Comparison of ENCODE assay signal across 24 mouse cellular contexts in genomic region chr4:75968618-75969017, GRCm38 (mm10).
"Had no signal": no experiment of that assay in that cellular context is flagged by ENCODE, and none has a peak within 500 bp of the region (broad histone marks: within the 10 kb centered on the region; RNA-seq: fewer than 3 reads in every experiment).

No protein-coding gene starts in this region.

- H3K4me2 ChIP-seq: heart, embryonic 11.5 days; heart, embryonic 13.5 days; heart, embryonic 15.5 days; hindbrain, embryonic 13.5 days; hindbrain, embryonic 15.5 days; kidney, embryonic 15.5 days; limb, embryonic 12.5 days had no signal

- H3K27me3 ChIP-seq: heart, embryonic 13.5 days; heart, embryonic 15.5 days; hindbrain, embryonic 13.5 days; hindbrain, embryonic 15.5 days; kidney, embryonic 15.5 days; limb, embryonic 12.5 days had no signal

- ATAC-seq: forebrain, postnatal 0 days; hindbrain, postnatal 0 days had no signal

- H3K36me3 ChIP-seq: heart, embryonic 13.5 days; heart, embryonic 15.5 days; hindbrain, embryonic 15.5 days; limb, embryonic 10.5 days; limb, embryonic 12.5 days had no signal

- H3K27ac ChIP-seq: heart, adult 2 months; heart, embryonic 13.5 days; heart, embryonic 15.5 days; hindbrain, embryonic 13.5 days; hindbrain, embryonic 15.5 days; hindbrain, postnatal 0 days; kidney, embryonic 15.5 days; kidney, postnatal 0 days; layer of hippocampus, adult 2 months; left cerebral cortex, adult 2 months; limb, embryonic 10.5 days; limb, embryonic 12.5 days had no signal

- DNase-seq: forebrain, postnatal 0 days; gastrocnemius, postnatal 14 days; gastrocnemius, postnatal 36 days; heart, adult 11 months; heart, adult 2 months; heart, postnatal 14 days; heart, postnatal 36 days; kidney, adult 18-20 months; kidney, adult 8-10 months; kidney, postnatal 14 days; kidney, postnatal 4 days; liver had no signal

- H3K9me3 ChIP-seq: heart, embryonic 13.5 days; heart, embryonic 15.5 days; hindbrain, embryonic 13.5 days; hindbrain, embryonic 15.5 days; kidney, embryonic 15.5 days; limb, embryonic 10.5 days; limb, embryonic 12.5 days had no signal

- H3K4me3 ChIP-seq: heart, adult 2 months; heart, embryonic 13.5 days; heart, embryonic 15.5 days; hindbrain, embryonic 13.5 days; hindbrain, embryonic 15.5 days; kidney, embryonic 15.5 days; layer of hippocampus, adult 2 months; left cerebral cortex, adult 2 months; limb, embryonic 10.5 days; limb, embryonic 12.5 days had no signal

- H3K9ac ChIP-seq: forebrain, postnatal 0 days; heart, embryonic 13.5 days; heart, embryonic 15.5 days; hindbrain, embryonic 13.5 days; hindbrain, embryonic 15.5 days; kidney, embryonic 15.5 days; limb, embryonic 12.5 days had no signal

- H3K4me1 ChIP-seq: hindbrain, embryonic 13.5 days; hindbrain, embryonic 15.5 days; kidney, embryonic 15.5 days; limb, embryonic 10.5 days; limb, embryonic 12.5 days had no signal
